Mouse (Mus musculus) mouse embryonic stem cell (cell line): ENCODE measurements around the gene Acaa1b.

ENCODE experiments used
- in situ Hi-C, 2 experiments: fragments of 300-500 bp; cut with MboI; formaldehyde crosslinking; loops; 1 replicate in 1 of 2; 3 replicates in 1 of 2; pipeline ENCODE4 v1.14.3; 2019 to 2020; ENCODE audit warnings: low sequenced_read_pairs in 2 of 2, low pct_unique_long_range_greater_than_20kb in 1 of 2, mixed read lengths in 1 of 2; ENCODE audit not compliant: unreplicated experiment in 1 of 2

Acaa1b gene

GRCm38 (mm10) chr9:119146098-119146770 lies 10.7 kb downstream of the Acaa1b start:
- in situ Hi-C loops, result no loop called here

GRCm38 (mm10) chr9:119145638-119146037 lies 11.3 kb downstream of the Acaa1b start:
- in situ Hi-C loops, result no loop called here

- in situ Hi-C loops, result no loop called here
Observed at GRCm38 (mm10) chr9:119145137-119145536, 11.8 kb downstream of the Acaa1b start.

- in situ Hi-C loops, result no loop called here
Observed at GRCm38 (mm10) chr9:119144696-119145095, 12.2 kb downstream of the Acaa1b start.

GRCm38 (mm10) chr9:119143372-119143771 lies 13.5 kb downstream of the Acaa1b start:
- in situ Hi-C loops, result no loop called here

GRCm38 (mm10) chr9:119142066-119142465 lies 14.8 kb downstream of the Acaa1b start:
- in situ Hi-C loops, result no loop called here

- in situ Hi-C loops, result no loop called here
Observed at GRCm38 (mm10) chr9:119138836-119139235, 18.1 kb downstream of the Acaa1b start.

GRCm38 (mm10) chr9:119130692-119131091 lies 26.2 kb downstream of the Acaa1b start:
- in situ Hi-C loops, result no loop called here

GRCm38 (mm10) chr9:119128436-119129181 lies 28.3 kb downstream of the Acaa1b start:
- in situ Hi-C loops, result no loop called here

GRCm38 (mm10) chr9:119122596-119123369 lies 34.1 kb downstream of the Acaa1b start:
- in situ Hi-C loops, result no loop called here

GRCm38 (mm10) chr9:119120168-119120560 lies 36.7 kb downstream of the Acaa1b start:
- in situ Hi-C loops, result no loop called here

- in situ Hi-C loops, result no loop called here
Observed at GRCm38 (mm10) chr9:119119409-119120167, 37.3 kb downstream of the Acaa1b start.

- in situ Hi-C loops, result no loop called here
Observed at GRCm38 (mm10) chr9:119114911-119115310, 42.0 kb downstream of the Acaa1b start.

- in situ Hi-C loops, result no loop called here
Observed at GRCm38 (mm10) chr9:119110640-119111039, 46.3 kb downstream of the Acaa1b start.

- in situ Hi-C loops, result loop anchor here in 1 of 2 experiments (10.0 kb wide), 1 partner anchor 85 kb away; no protein-coding TSS in a partner anchor
Observed at GRCm38 (mm10) chr9:119109685-119110353, 47.1 kb downstream of the Acaa1b start.

GRCm38 (mm10) chr9:119107566-119107965 lies 49.3 kb downstream of the Acaa1b start:
- in situ Hi-C loops, result loop anchor here in 1 of 2 experiments (10.0 kb wide), 1 partner anchor 87 kb away; no protein-coding TSS in a partner anchor

GRCm38 (mm10) chr9:119102783-119103113 lies 54.1 kb downstream of the Acaa1b start:
- in situ Hi-C loops, result loop anchor here in 1 of 2 experiments (10.0 kb wide), 1 partner anchor 92 kb away; no protein-coding TSS in a partner anchor
